Mouse (Mus musculus) B cell, adult 2 months (primary cell): ENCODE data around the gene Smarca2.

Experiments
- DNase-seq, 2 experiments: peaks; one replicate each; pipeline ENCODE4 v3.0.0; 2022

Smarca2 gene

DNA sequence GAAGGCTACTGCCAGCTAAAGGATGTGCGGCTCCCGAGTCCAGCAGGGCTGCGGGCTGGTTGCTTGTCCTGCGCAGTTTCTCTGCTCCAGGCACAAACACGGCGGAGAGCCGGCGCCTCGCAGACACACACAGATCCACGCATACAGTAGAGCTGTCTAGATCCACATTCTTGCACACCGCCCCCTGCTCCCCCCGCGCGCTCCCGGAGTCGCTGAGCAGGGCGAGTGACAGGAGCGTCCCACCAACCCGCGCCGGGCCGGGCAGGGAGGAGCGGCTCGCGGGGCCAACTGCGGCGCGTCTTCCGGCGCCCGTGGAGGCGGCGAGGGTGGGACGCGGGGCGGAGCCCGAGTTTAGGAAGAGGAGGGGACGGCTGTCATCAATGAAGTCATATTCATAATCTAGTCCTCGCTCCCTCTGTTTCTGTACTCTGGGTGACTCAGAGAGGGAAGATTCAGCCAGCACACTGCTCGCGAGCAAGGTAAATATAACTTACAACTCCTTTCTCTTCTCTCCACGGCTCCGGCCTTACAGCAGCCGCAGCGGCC is at the start of gene Smarca2:
TSS of gene Smarca2 (plus strand) at position 296 of the 546 bp plus-strand sequence.
- DNase-seq, result peak; percentile 97

DNA sequence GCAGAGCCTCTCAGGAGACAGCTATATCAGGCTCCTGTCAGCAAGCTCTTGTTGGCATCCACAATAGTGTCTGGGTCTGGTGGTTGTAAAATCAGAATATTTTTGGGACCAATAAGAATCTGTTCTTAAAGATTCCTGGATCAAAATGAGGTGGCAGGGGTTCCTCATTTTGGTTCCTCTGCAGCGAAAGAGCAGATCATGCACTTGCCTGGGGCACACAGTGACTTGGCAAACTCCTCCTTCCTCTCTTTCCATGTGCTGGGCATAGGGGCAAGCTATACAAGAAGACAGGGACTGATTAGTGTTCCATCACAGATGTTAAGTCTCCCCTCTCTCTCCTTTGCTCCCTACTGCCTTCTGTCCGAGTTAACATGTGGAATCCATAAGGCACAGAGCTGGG is 40.0 kb upstream of the Smarca2 start:
- no peak for DNase-seq

GRCm38 (mm10) chr19:26566109-26566508 is 38.7 kb upstream of the Smarca2 start:
- DNase-seq, result no peak

- DNase-seq, result no peak
Observed at GRCm38 (mm10) chr19:26568236-26568635, 36.6 kb upstream of the Smarca2 start.

- no peak for DNase-seq
Observed at GRCm38 (mm10) chr19:26568941-26569340, 35.9 kb upstream of the Smarca2 start.

DNA sequence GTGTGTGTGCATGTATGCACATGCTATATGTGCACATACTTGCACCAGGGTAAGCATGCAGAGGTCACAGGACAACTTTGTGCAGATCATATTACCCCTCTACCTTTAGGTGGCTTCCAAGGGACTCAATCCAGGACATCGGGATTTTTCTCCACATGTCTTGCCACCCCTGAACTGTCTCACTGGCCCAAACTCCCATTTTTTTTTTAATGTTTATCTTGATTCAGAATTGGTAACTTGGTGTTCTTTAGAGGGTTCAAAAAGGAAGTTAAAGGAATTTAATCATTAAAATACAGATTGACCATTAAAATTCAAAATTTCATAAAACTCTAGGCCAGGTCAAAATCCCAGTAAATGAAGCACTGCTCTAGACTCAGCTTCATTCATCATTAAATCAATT is 35.4 kb upstream of the Smarca2 start:
- no peak for DNase-seq

DNA sequence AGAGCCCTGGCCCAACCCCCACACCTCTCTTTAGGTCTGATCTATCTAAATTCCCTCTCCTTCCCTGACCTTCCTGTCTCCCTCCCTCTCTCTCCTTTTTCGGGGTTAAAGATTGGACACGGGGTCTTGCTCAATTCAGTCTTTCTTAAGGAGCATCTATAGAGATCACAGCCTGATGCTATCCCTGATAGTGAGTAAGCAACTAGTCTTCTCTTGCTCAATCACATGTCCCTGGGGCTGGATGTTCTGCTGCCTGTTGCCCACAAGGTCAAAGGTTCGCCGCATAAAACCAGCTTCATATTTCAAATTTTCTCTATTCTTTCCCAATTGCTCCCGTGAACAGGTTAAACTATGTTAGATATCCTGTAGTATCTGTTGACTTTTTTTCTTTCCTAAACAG is 25.2 kb upstream of the Smarca2 start:
- DNase-seq, result no peak

- DNase-seq, result no peak
Observed at GRCm38 (mm10) chr19:26580061-26580460, 24.8 kb upstream of the Smarca2 start.

- no peak for DNase-seq
Observed at GRCm38 (mm10) chr19:26594661-26595060, 10.2 kb upstream of the Smarca2 start.

DNA sequence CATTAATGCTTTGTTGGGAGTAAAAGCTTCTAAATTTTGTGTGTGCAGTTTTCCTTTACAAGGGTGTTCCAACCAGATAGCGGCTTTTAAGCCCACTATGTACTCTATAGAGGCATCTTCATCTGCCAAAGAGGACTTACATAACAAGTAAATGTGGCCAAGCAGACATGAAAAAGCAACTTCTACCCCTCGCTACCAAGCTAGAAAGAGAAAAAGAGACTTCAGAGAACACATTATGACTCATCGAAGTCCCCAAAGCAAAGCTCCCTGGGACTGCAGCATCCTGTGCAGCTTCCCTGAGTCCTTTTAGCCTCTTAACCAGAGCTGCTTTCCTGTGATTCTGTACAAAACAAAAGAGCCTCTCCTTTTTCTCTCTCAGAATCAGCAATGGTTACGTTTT is 3.4 kb upstream of the Smarca2 start:
- no peak for DNase-seq

- no peak for DNase-seq
Observed at GRCm38 (mm10) chr19:26603296-26603860, 1.5 kb upstream of the Smarca2 start.

DNA sequence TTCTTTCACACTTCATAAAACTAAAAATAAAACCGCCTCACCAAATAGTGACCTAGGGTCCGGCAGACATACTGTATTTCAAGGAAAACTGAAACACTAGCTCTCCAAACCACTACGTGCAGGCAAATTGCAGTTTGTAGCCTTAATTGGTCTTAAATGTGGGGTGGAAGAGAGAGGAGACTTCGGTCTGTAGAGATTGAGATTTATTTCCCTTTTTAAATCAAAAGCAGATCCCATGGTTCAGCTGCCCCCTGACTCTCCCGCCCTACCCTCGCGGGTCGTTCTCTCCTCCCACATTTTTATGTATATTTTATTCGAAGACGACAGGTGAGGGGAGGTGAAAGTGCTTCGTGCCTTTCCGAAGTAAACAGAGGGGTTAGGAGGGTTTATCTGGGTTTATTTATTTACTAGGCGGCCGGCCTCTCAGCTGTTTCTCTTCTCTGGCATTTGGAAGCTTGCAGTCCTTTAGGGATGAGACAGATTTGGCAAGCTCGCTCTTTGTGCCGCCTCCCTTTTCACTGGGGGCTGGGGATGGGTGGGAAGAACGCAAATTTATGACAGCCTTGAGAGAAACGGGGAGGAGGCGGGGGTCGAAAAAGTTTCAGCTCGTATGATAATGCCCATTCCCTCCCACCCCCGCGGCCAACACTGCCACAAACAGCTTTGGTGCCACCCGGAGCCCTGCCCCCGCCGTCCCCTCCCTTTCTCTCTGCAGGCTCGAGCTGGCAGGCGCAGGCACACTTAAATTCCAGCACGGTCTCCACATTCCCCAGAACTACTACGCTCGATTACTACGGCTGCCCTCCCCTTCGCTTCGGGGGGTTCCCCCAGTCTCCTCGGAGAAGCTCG is 720 bp upstream of the Smarca2 start:
- peak in 1 of 2 experiments; percentile 3 for DNase-seq

DNA sequence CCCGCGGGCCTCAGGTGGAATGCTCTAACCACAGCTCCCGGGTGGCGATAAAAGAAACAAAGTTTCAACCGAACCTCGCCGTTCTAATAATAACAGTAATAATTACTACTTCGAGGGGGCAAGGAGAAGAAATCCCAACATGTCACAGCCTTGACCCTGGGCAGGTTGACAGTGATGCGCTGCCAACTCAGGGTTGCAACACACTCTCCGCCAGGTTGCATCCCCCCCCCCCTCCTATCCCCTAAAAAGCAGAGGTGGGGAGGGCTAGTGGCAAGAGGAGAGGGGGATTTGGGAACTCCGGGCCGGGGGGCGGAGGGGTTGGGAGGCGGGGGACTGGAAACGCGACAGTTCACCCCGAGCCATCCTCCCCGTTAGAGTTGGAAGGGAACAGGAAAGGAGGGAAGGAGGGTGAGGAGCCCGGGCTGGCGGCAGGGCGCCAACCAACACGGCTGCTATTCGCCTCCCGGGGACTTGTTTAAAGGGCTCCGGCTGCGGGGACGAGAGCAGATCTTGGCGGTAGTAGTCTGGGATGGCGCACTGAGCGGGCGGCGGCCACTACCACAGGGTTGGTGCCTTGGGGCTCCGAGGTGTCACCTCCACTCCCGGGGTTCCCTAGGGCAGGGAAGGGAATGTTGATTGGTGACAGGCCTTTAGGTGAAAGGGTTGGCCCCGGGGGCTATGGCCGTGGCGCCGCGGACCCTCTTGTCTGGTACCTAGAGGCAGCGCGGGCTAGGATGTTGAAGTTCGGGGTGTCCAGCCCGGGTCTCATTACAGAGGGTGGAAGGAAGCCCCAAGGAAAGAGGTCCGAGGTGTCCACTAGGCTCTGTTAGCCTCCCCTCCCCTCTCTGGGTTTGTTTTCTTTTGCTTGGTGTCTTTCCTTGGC is 829 bp downstream of the Smarca2 start:
- peak; percentile 48 to 54 for DNase-seq

- peak; percentile 84 to 86 for DNase-seq
Observed at GRCm38 (mm10) chr19:26606321-26607155, 1.7 kb downstream of the Smarca2 start.

- DNase-seq, result peak; percentile 81 to 82
Observed at GRCm38 (mm10) chr19:26607156-26607536, 2.3 kb downstream of the Smarca2 start.

- peak; percentile 22 to 35 for DNase-seq
Observed at GRCm38 (mm10) chr19:26607551-26608433, 2.9 kb downstream of the Smarca2 start.

GRCm38 (mm10) chr19:26608434-26608812 is 3.6 kb downstream of the Smarca2 start:
- peak; percentile 10 to 18 for DNase-seq

DNA sequence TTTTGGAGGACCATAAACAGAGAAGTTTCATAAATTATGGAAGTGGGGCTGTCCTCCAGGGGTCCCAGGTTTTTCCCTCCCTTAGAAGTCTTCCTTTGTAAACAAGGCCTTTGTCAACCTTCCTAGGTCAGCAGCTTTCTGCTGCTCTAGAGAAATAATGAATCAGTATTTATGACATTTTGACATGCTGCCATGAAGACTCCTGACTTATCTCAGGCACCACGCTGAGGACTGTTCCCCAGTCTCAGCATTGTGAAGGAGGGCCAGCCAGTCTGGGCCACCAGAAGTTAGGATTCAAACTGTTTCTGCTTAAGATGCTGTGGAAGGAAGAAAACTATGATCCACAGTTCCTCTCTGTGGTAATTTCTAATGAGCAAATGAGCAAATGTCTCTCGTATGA is 4.8 kb downstream of the Smarca2 start:
- DNase-seq, result no peak

GRCm38 (mm10) chr19:26612995-26613394 is 8.1 kb downstream of the Smarca2 start:
- no peak for DNase-seq

DNA sequence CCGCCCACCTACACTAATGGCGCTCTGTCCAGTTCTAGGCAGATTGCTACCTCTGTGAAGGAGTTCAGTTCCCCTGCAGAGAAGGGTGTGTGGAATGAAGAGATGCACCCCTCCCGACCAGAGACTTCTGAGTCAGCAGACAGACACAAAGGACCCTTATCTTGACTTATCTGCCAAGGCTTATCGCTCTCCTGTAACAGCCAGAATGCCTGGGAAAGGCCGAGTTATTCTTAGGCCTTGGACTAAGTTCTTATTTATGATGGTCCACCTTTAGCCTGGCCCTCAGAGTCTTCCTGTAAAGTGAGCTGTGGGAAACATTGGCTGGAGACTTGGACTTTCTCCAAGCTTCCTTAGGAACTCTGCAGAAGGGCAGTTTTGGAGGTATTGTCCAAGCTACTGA is 8.8 kb downstream of the Smarca2 start:
- DNase-seq, result no peak

- no peak for DNase-seq
Observed at GRCm38 (mm10) chr19:26616271-26616670, 11.4 kb downstream of the Smarca2 start.
